Mouse (Mus musculus) gastrocnemius, postnatal 14 days (tissue): Measurements from ENCODE around the gene Kcnk6. TPM values are rescaled to one million over a fixed set of nuclear protein-coding genes. Genes with fewer than 3 reads are reported as not detected.
"Not testable (repeated sequence)": the region's sequence is repeated elsewhere in the genome, so short reads cannot be mapped to it uniquely, and the experiment has no call there.

ENCODE experiments used
- DNase-seq: peaks from one replicate; pipeline ENCODE4 v3.0.0; 2021; ENCODE audit warnings: mixed read lengths
- intact Hi-C: fragments of 180-260 bp; cut with DNase I; formaldehyde crosslinking; loops from one replicate; pipeline ENCODE4 v1.15.1; 2025; ENCODE audit warnings: low total_unique reads
- total RNA-seq, 2 experiments: library from RNA; stranded (reverse); gene quantifications; 2 replicates each; pipeline ENCODE4 v1.2.3; 2021

Gene Kcnk6
- total RNA-seq, 2 experiments from 2014 or later, result 2.2 to 2.6 TPM

GRCm38 (mm10) chr7:29213675-29214082 lies 18.6 kb downstream of the Kcnk6 start, which contains the start of gene Catsperg1:
Gene Catsperg1 (minus strand): TSS chr7:29214035.
- no peak for DNase-seq
- intact Hi-C loops, result no loop called here

- intact Hi-C loops, DNase-seq: not testable (repeated sequence)
These were observed 19.3 kb downstream of the Kcnk6 start for GRCm38 (mm10) chr7:29212775-29213560.

- intact Hi-C loops, result no loop called here
- DNase-seq, result no peak
These were observed 20.0 kb downstream of the Kcnk6 start for GRCm38 (mm10) chr7:29212199-29212765.

GRCm38 (mm10) chr7:29211415-29212198 lies 20.7 kb downstream of the Kcnk6 start:
- DNase-seq, result peak; percentile 87
- intact Hi-C loops, result no loop called here

- intact Hi-C loops, result not testable (repeated sequence)
- DNase-seq, result peak; percentile 56
These were observed 21.3 kb downstream of the Kcnk6 start for GRCm38 (mm10) chr7:29211013-29211412.

GRCm38 (mm10) chr7:29202577-29202976 lies 29.7 kb downstream of the Kcnk6 start:
- intact Hi-C loops, result no loop called here
- no peak for DNase-seq

- DNase-seq, intact Hi-C loops: not testable (repeated sequence)
These were observed 38.1 kb downstream of the Kcnk6 start for GRCm38 (mm10) chr7:29194230-29194629.

- intact Hi-C loops, result loop anchor here (5.0 kb wide), 1 partner anchor 61 kb away; no protein-coding TSS in a partner anchor
These were observed 51.0 kb downstream of the Kcnk6 start for GRCm38 (mm10) chr7:29181323-29181722.

GRCm38 (mm10) chr7:29180854-29181236 lies 51.5 kb downstream of the Kcnk6 start:
- intact Hi-C loops, result loop anchor here (5.0 kb wide), 1 partner anchor 61 kb away; no protein-coding TSS in a partner anchor

More at GRCm38 (mm10) chr7:29181323-29181722, 51.0 kb downstream of the Kcnk6 start:
- not testable (repeated sequence) for DNase-seq

GRCm38 (mm10) chr7:29180077-29180853 lies 52.0 kb downstream of the Kcnk6 start, which contains the start of gene Psmd8:
Gene Psmd8 (minus strand): TSS chr7:29180701.
- intact Hi-C loops, result loop anchor here (5.0 kb wide), 1 partner anchor 62 kb away; no protein-coding TSS in a partner anchor
- DNase-seq, result peak; percentile 96

More at GRCm38 (mm10) chr7:29180854-29181236, 51.5 kb downstream of the Kcnk6 start:
- DNase-seq, result no peak

- DNase-seq, result no peak
- intact Hi-C loops, result no loop called here
These were observed 53.0 kb downstream of the Kcnk6 start for GRCm38 (mm10) chr7:29179323-29179722.

GRCm38 (mm10) chr7:29178106-29178505 lies 54.2 kb downstream of the Kcnk6 start:
- intact Hi-C loops, result no loop called here
- DNase-seq, result no peak

- intact Hi-C loops, result no loop called here
- DNase-seq, result no peak
These were observed 59.8 kb downstream of the Kcnk6 start for GRCm38 (mm10) chr7:29172390-29173016.

Other genes with a start within 250 kb of the Kcnk6 start
- gene Ryr1, start 107.3 kb downstream of the Kcnk6 start, total RNA-seq, result 100 to 1,000 TPM; 746 to 901 TPM
- gene Rasgrp4, start 97.7 kb downstream of the Kcnk6 start, total RNA-seq, result under 1 TPM; 0.73 to 0.82 TPM
- gene Fam98c, start 76.3 kb downstream of the Kcnk6 start, total RNA-seq, result 10 to 100 TPM; 12.3 to 13.0 TPM
- gene Ggn, start 62.3 kb downstream of the Kcnk6 start, total RNA-seq, result under 1 TPM; 0.35 to 0.38 TPM
- 1 to 10 TPM in 1 of 2 experiments, under 1 TPM in 1; 0.78 to 1.8 TPM for gene Spred3, start 62.1 kb downstream of the Kcnk6 start, total RNA-seq
- 100 to 1,000 TPM; 171 to 188 TPM for gene Psmd8, start 51.8 kb downstream of the Kcnk6 start, total RNA-seq
- under 1 TPM in 1 of 2 experiments, not detected in 1; 0.25 TPM for gene Catsperg1, start 18.5 kb downstream of the Kcnk6 start, total RNA-seq
- 10 to 100 TPM; 49.4 to 56.8 TPM for gene Yif1b, start 5.8 kb upstream of the Kcnk6 start, total RNA-seq
- gene 2200002D01Rik, start 16.0 kb upstream of the Kcnk6 start, total RNA-seq, result 1 to 10 TPM in 1 of 2 experiments, under 1 TPM in 1; 0.59 to 1.2 TPM
- 1 to 10 TPM; 5.5 to 6.4 TPM for gene Spint2, start 49.4 kb upstream of the Kcnk6 start, total RNA-seq
- gene Ppp1r14a, start 56.8 kb upstream of the Kcnk6 start, total RNA-seq, result 10 to 100 TPM in 1 of 2 experiments, 1 to 10 TPM in 1; 9.4 to 11.6 TPM
- 1 to 10 TPM; 2.7 to 4.5 TPM for gene Dpf1, start 71.4 kb upstream of the Kcnk6 start, total RNA-seq